Mouse (Mus musculus) right cerebral cortex, postnatal 10 days (tissue): Measurements from ENCODE around the gene Prelid3b.
A peak's percentile ranks its signal among the peaks of the same experiment; 100 is the strongest.

ENCODE experiments used
- DNase-seq, 2 experiments: peaks; one replicate each; pipeline ENCODE4 v3.0.0; 2021; ENCODE audit warnings: low spot score in 2 of 2

Prelid3b gene

GRCm38 (mm10) chr2:174463370-174463769, 9.5 kb downstream of the Prelid3b start:
- no peak for DNase-seq

GRCm38 (mm10) chr2:174459365-174459764, 13.5 kb downstream of the Prelid3b start:
- DNase-seq: no peak

GRCm38 (mm10) chr2:174453681-174454080, 19.2 kb downstream of the Prelid3b start:
- no peak for DNase-seq

GRCm38 (mm10) chr2:174450353-174450752, 22.5 kb downstream of the Prelid3b start, which contains the start of gene Tubb1:
Gene Tubb1 (plus strand): TSS chr2:174450695.
- DNase-seq: no peak

GRCm38 (mm10) chr2:174448405-174448804, 24.5 kb downstream of the Prelid3b start:
- DNase-seq: no peak

GRCm38 (mm10) chr2:174446905-174447304, 26.0 kb downstream of the Prelid3b start:
- no peak for DNase-seq

GRCm38 (mm10) chr2:174446492-174446891, 26.4 kb downstream of the Prelid3b start:
- DNase-seq: no peak

GRCm38 (mm10) chr2:174445018-174445417, 27.9 kb downstream of the Prelid3b start:
- no peak for DNase-seq

- DNase-seq: no peak
Measured at GRCm38 (mm10) chr2:174444359-174444758, 28.5 kb downstream of the Prelid3b start.

- no peak for DNase-seq
Measured at GRCm38 (mm10) chr2:174443046-174443445, 29.8 kb downstream of the Prelid3b start.

GRCm38 (mm10) chr2:174442460-174442859, 30.4 kb downstream of the Prelid3b start:
- DNase-seq: no peak

- no peak for DNase-seq
Measured at GRCm38 (mm10) chr2:174441898-174442297, 31.0 kb downstream of the Prelid3b start.

- no peak for DNase-seq
Measured at GRCm38 (mm10) chr2:174439961-174440360, 32.9 kb downstream of the Prelid3b start.

GRCm38 (mm10) chr2:174439450-174439838, 33.4 kb downstream of the Prelid3b start:
- DNase-seq: no peak

- peak; percentile 54 to 69 for DNase-seq
Measured at GRCm38 (mm10) chr2:174438737-174439449, 34.0 kb downstream of the Prelid3b start, which contains the start of gene Ctsz. Gene Ctsz (minus strand): TSS chr2:174439039.

- no peak for DNase-seq
Measured at GRCm38 (mm10) chr2:174438181-174438580, 34.7 kb downstream of the Prelid3b start.

GRCm38 (mm10) chr2:174437697-174437982, 35.2 kb downstream of the Prelid3b start:
- DNase-seq: peak in 1 of 2 experiments; percentile 39

- DNase-seq: no peak
Measured at GRCm38 (mm10) chr2:174436916-174437696, 35.8 kb downstream of the Prelid3b start.

GRCm38 (mm10) chr2:174436076-174436701, 36.7 kb downstream of the Prelid3b start:
- peak; percentile 38 to 49 for DNase-seq

- no peak for DNase-seq
Measured at GRCm38 (mm10) chr2:174434943-174435342, 37.9 kb downstream of the Prelid3b start.

- peak in 1 of 2 experiments; percentile 29 for DNase-seq
Measured at GRCm38 (mm10) chr2:174428996-174429591, 43.8 kb downstream of the Prelid3b start.
